Mouse (Mus musculus): ENCODE measurements at regions not wholly inside any gene's neighbourhood (a gene's known extent, or its start where the extent isn't known, plus 50 kb on each side); places are given as distances from the start of the nearest gene placed in this dataset.
A peak's percentile ranks its signal among the peaks of the same experiment; 100 is the strongest.

DNA sequence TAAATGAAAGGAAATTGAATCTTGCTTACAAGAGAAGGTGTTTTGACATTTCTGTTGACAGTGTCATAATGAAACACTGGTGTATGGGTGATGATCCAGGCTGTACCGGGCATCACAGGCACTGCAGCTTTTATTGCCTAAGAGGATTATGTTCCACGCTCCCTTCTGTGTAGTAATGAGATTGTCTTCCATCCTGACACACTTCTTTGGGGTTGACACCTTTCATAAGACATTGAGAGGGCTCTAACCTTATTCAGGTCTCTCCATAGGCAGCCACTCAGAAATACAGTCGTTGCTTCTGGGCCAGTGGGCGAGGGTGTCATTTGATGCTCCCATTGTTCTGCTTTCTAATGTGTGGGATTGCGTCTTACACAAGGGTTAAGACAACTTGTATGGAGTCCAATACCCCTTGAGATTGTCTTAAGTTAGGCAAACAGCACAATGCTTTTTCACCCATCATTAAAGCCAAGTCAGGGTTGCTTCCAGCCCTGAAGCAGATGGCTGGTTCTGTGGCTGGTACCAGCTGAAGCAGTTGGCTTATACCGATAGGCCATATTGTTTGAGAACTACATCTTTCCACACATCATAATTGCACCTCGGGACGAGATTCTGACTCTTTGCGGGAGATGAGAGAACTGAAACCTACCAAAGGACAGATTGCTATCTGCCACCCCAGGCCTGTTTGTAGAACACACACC is 81.9 kb upstream of the Frmd4b start:
- no peak overlapping the region for H3K27ac ChIP-seq (ENCODE audit: low read length)
- no peaks in the 10 kb centered on the region for H3K9me3 ChIP-seq (replicated peaks; ENCODE audit: control insufficient read depth, low read length, poor library complexity, severe bottlenecking)
- no peak overlapping the region for H3K9ac ChIP-seq (ENCODE audit: low read depth, low read length)
- H3K4me1 ChIP-seq (ENCODE audit: control insufficient read depth, insufficient read depth, low read length), result peaks cover 7% of the 10 kb centered on the region; the same call in 1 of the 2 replicates
- H3K27me3 ChIP-seq (ENCODE audit: control insufficient read depth, insufficient read depth, low read depth, low read length), result no peaks in the 10 kb centered on the region
- no peak overlapping the region for H3K4me3 ChIP-seq (ENCODE audit: low read depth, low read length)
- ATAC-seq, result no peak
- H3K36me3 ChIP-seq (ENCODE audit: control insufficient read depth, insufficient read depth, low read length), result no peaks in the 10 kb centered on the region
- WGBS, result 37% methylated on average over 9 of the region's 9 CpGs
- no peak overlapping the region for H3K4me2 ChIP-seq (ENCODE audit: low read length)

DNA sequence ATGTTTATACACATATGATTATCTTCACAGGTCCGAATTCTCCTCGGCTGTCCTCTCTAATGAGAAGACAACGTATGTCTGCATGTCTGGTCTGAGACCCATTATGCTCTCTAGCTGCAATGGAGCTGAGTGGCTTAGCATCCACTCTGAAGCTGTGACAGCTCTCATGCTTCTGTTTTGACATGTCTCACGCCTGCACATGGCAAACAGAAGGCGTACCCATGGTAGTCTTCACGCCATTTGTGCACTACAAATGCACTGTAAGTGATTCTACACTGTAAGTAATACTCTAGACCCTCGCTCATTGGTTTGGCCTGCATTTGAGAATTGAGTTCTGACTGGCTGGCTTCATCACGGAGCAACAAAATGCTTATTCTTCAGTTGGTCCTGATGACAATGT is 75.9 kb upstream of the Frmd4b start:
- H3K4me3 ChIP-seq (ENCODE audit: low read depth, low read length), result no peak overlapping the region
- no peak overlapping the region for H3K4me2 ChIP-seq (ENCODE audit: low read length)
- H3K9me3 ChIP-seq (replicated peaks; ENCODE audit: control insufficient read depth, low read length, poor library complexity, severe bottlenecking), result no peaks in the 10 kb centered on the region
- H3K9ac ChIP-seq (ENCODE audit: low read depth, low read length), result no peak overlapping the region
- no peak overlapping the region for H3K27ac ChIP-seq (ENCODE audit: low read length)
- no peak for ATAC-seq
- 90% methylated on average over 8 of the region's 8 CpGs for WGBS
- H3K4me1 ChIP-seq (ENCODE audit: control insufficient read depth, insufficient read depth, low read length), result no peaks in the 10 kb centered on the region
- no peaks in the 10 kb centered on the region for H3K27me3 ChIP-seq (ENCODE audit: control insufficient read depth, insufficient read depth, low read depth, low read length)
- H3K36me3 ChIP-seq (ENCODE audit: control insufficient read depth, insufficient read depth, low read length), result no peaks in the 10 kb centered on the region

- H3K9ac ChIP-seq (ENCODE audit: low read depth, low read length), result no peak overlapping the region
- no peak for ATAC-seq
- H3K27ac ChIP-seq (ENCODE audit: low read length), result no peak overlapping the region
- no peak overlapping the region for H3K4me3 ChIP-seq (ENCODE audit: low read depth, low read length)
- H3K36me3 ChIP-seq (ENCODE audit: control insufficient read depth, insufficient read depth, low read length), result no peaks in the 10 kb centered on the region
- H3K4me1 ChIP-seq (ENCODE audit: control insufficient read depth, insufficient read depth, low read length), result no peaks in the 10 kb centered on the region
- no peaks in the 10 kb centered on the region for H3K9me3 ChIP-seq (replicated peaks; ENCODE audit: control insufficient read depth, low read length, poor library complexity, severe bottlenecking)
- WGBS, result 80% methylated on average over 3 of the region's 3 CpGs
- no peaks in the 10 kb centered on the region for H3K27me3 ChIP-seq (ENCODE audit: control insufficient read depth, insufficient read depth, low read depth, low read length)
- no peak overlapping the region for H3K4me2 ChIP-seq (ENCODE audit: low read length)
These were observed 73.8 kb upstream of the Frmd4b start for GRCm38 (mm10) chr6:97691136-97691535.

DNA sequence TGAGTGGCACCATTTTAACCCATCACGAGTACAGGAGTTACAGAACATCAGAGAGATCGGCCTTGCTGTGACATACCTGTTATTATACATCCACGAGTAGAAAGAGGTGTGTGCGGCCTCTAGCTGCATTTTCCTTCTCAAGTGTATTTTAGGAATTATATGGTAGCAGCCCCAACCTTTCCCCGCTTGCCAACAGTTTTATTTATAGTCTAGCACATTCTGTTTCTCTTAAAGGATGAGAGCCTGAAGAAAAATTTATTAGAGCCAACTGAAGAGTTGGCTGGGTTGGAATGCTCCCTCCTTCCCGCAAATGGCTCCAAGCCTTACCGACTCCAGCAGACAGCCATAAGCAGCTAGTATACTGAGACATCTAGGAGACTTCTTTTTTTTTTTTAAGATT is 67.0 kb upstream of the Frmd4b start:
- no peak overlapping the region for H3K4me2 ChIP-seq (ENCODE audit: low read length)
- H3K9ac ChIP-seq (ENCODE audit: low read depth, low read length), result no peak overlapping the region
- no peaks in the 10 kb centered on the region for H3K36me3 ChIP-seq (ENCODE audit: control insufficient read depth, insufficient read depth, low read length)
- no peak overlapping the region for H3K27ac ChIP-seq (ENCODE audit: low read length)
- H3K4me1 ChIP-seq (ENCODE audit: control insufficient read depth, insufficient read depth, low read length), result no peaks in the 10 kb centered on the region
- H3K9me3 ChIP-seq (replicated peaks; ENCODE audit: control insufficient read depth, low read length, poor library complexity, severe bottlenecking), result no peaks in the 10 kb centered on the region
- WGBS, result 82% methylated on average over 7 of the region's 7 CpGs
- H3K4me3 ChIP-seq (ENCODE audit: low read depth, low read length), result no peak overlapping the region
- H3K27me3 ChIP-seq (ENCODE audit: control insufficient read depth, insufficient read depth, low read depth, low read length), result no peaks in the 10 kb centered on the region
- no peak for ATAC-seq

DNA sequence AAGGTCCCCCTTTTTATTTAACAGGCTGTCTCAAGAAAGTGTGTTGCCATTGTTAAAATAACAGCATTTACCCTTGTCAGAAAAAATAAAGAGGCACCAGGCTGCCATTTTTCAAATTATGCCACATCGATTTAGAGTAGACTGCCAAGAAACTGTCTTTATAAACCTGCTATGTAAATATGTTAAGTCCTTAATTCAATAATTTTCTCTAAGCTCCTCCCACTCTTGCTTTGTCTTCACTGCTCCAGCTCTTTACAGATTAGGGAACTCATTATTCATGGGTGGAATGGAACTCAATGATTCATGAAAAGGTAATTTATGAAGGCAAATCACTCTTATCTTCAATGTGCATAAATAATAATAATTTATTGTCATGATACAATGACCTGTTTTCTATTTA is 64.9 kb upstream of the Frmd4b start:
- H3K4me1 ChIP-seq (ENCODE audit: control insufficient read depth, insufficient read depth, low read length), result no peaks in the 10 kb centered on the region
- ATAC-seq, result no peak
- 51% methylated on average over 1 of the region's 1 CpGs for WGBS
- no peak overlapping the region for H3K4me2 ChIP-seq (ENCODE audit: low read length)
- H3K27me3 ChIP-seq (ENCODE audit: control insufficient read depth, insufficient read depth, low read depth, low read length), result no peaks in the 10 kb centered on the region
- no peaks in the 10 kb centered on the region for H3K36me3 ChIP-seq (ENCODE audit: control insufficient read depth, insufficient read depth, low read length)
- no peaks in the 10 kb centered on the region for H3K9me3 ChIP-seq (replicated peaks; ENCODE audit: control insufficient read depth, low read length, poor library complexity, severe bottlenecking)
- no peak overlapping the region for H3K27ac ChIP-seq (ENCODE audit: low read length)
- H3K4me3 ChIP-seq (ENCODE audit: low read depth, low read length), result no peak overlapping the region
- no peak overlapping the region for H3K9ac ChIP-seq (ENCODE audit: low read depth, low read length)

DNA sequence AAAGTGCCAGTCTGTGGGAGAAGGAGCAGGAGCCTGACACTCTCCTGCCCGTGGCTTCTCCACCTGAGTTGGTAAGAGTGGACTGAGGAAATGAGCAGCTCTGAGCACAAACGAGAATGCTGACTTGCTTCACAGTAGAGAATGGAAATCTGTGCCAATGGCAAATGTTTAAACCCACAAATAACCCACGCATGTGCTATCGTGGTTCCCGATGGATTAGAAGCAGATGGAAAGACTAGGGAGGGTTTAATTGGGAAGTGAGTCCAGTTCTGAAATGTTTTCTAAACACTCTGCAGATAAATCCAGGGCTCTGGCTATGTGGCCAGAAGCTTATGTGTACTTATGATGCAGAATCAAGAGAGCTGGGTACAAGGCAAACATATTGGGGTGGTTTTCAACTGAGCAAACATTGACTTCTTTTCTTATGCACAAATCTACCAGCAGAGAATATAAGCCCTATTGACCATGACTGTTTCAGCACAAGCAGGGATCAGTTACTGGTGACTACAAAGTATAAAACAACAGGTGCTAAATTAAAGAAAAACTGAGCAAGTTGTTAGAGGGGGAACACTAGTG is 57.9 kb upstream of the Frmd4b start:
- 80% methylated on average over 5 of the region's 5 CpGs for WGBS
- Histone ChIP-seq H3K27ac (ENCODE audit: low read length) (no peak overlapping the region), H3K4me3 (ENCODE audit: low read depth, low read length) (no peak overlapping the region), H3K27me3 (ENCODE audit: control insufficient read depth, insufficient read depth, low read depth, low read length) (no peaks in the 10 kb centered on the region), H3K4me1 (ENCODE audit: control insufficient read depth, insufficient read depth, low read length) (no peaks in the 10 kb centered on the region), H3K36me3 (ENCODE audit: control insufficient read depth, insufficient read depth, low read length) (no peaks in the 10 kb centered on the region), H3K4me2 (ENCODE audit: low read length) (no peak overlapping the region), H3K9me3 (replicated peaks; ENCODE audit: control insufficient read depth, low read length, poor library complexity, severe bottlenecking) (no peaks in the 10 kb centered on the region), H3K9ac (ENCODE audit: low read depth, low read length) (no peak overlapping the region)
- ATAC-seq, result no peak

DNA sequence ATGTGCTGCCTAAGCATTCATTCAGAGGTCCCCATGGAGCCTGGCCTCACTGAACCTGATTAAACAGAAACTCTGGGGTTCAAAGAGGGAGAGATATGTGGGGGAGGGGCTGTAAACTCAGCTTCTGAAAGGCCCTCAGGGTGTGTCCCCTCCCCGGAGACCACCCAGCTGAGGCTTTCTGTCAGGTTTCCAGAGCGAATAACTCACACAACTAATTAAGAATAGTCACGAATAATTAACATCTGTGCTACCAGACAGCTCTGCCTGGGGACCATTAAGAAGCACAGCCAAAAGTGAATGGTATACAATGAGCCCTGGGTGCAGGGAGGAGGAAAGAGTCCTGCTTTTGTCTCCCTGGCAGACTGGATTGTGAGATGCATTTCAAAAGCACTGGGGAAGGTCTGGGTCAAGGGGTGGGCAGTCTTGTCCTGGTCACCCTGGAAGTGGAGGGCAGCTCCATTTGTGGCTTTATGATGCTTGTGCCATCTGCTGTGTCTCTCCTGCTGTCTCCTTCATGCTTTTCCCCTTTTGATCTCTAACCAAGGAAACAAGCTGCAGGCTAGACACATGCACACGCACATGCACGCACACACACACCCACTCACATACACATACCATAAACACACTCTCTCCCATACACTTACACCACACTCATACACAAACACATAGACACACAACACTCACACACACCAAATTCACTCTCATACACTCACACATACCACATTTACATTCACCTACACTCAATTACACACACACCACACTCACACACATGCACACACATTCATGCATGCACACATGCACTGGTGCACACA is 49.7 kb upstream of the Frmd4b start:
- Histone ChIP-seq H3K9me3 (replicated peaks; ENCODE audit: control insufficient read depth, low read length, poor library complexity, severe bottlenecking) (no peaks in the 10 kb centered on the region), H3K9ac (ENCODE audit: low read depth, low read length) (no peak overlapping the region), H3K4me3 (ENCODE audit: low read depth, low read length) (no peak overlapping the region), H3K36me3 (ENCODE audit: control insufficient read depth, insufficient read depth, low read length) (no peaks in the 10 kb centered on the region), H3K27me3 (ENCODE audit: control insufficient read depth, insufficient read depth, low read depth, low read length) (no peaks in the 10 kb centered on the region), H3K4me2 (ENCODE audit: low read length) (no peak overlapping the region), H3K4me1 (ENCODE audit: control insufficient read depth, insufficient read depth, low read length) (peaks cover 8% of the 10 kb centered on the region; the same call in 1 of the 2 replicates), H3K27ac (ENCODE audit: low read length) (no peak overlapping the region)
- ATAC-seq, result peak; percentile 39
- 18% methylated on average over 5 of the region's 5 CpGs for WGBS
